Mouse (Mus musculus): ENCODE data around the gene Aoc2. TPM values are rescaled to one million over a fixed set of nuclear protein-coding genes. Genes with fewer than 3 reads are reported as not detected.
A peak's percentile ranks its signal among the peaks of the same experiment; 100 is the strongest.

Gene Aoc2
- polyA plus RNA-seq, 1 experiment from 2014 or later, result 2.1 TPM

DNA sequence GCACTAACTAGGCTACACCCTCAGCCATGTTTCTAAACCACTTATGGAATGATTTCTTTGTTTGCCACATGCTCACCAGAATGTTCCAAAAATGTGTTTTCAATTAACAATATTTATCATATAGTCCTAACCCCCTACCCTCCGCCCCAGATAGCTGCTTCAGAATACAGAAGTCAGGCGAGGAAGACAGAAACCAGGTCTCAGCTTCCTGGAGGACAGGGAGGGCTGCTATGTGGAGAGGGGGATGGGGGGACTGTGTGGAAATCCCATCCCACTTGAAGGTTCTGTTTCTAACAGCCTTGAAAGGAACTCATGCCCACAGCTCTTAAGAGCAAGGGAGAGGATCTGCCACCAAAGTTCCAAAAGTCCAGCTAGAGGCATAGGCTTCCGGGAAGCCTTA is 24.4 kb downstream of the Aoc2 start:
- no peak for DNase-seq (ENCODE audit: extremely low spot score, low spot score)
- H3K9me3 ChIP-seq, result peaks cover 5% of the 10 kb centered on the region; the same call in 1 of the 2 replicates
- peaks cover 13% of the 10 kb centered on the region; the same call in 1 of the 2 replicates for H3K4me1 ChIP-seq
- H3K4me3 ChIP-seq, result no peak overlapping the region
- no peaks in the 10 kb centered on the region for H3K36me3 ChIP-seq (replicated peaks)
- H3K27ac ChIP-seq, result no peak overlapping the region
- WGBS, result 90% methylated on average over 3 of the region's 3 CpGs
- H3K27me3 ChIP-seq (ENCODE audit: poor library complexity, severe bottlenecking), result no peaks in the 10 kb centered on the region

- Histone ChIP-seq H3K36me3 (replicated peaks) (no peaks in the 10 kb centered on the region), H3K9me3 (peaks cover 5% of the 10 kb centered on the region; the same call in 1 of the 2 replicates), H3K27ac (no peak overlapping the region), H3K4me1 (peaks cover 13% of the 10 kb centered on the region; the same call in 1 of the 2 replicates), H3K4me3 (no peak overlapping the region), H3K27me3 (ENCODE audit: poor library complexity, severe bottlenecking) (no peaks in the 10 kb centered on the region)
- no peak for DNase-seq (ENCODE audit: extremely low spot score, low spot score)
- 65% methylated on average over 11 of the region's 11 CpGs for WGBS
These were observed 26.3 kb downstream of the Aoc2 start for GRCm38 (mm10) chr11:101351100-101351720.

GRCm38 (mm10) chr11:101351721-101352111 is 26.9 kb downstream of the Aoc2 start:
- Histone ChIP-seq H3K36me3 (replicated peaks) (no peaks in the 10 kb centered on the region), H3K27ac (no peak overlapping the region), H3K4me1 (peaks cover 13% of the 10 kb centered on the region; the same call in 1 of the 2 replicates), H3K27me3 (ENCODE audit: poor library complexity, severe bottlenecking) (no peaks in the 10 kb centered on the region), H3K9me3 (peaks cover 5% of the 10 kb centered on the region; the same call in 1 of the 2 replicates), H3K4me3 (no peak overlapping the region)
- 79% methylated on average over 3 of the region's 3 CpGs for WGBS
- no peak for DNase-seq (ENCODE audit: extremely low spot score, low spot score)

GRCm38 (mm10) chr11:101353436-101353835 is 28.6 kb downstream of the Aoc2 start:
- Histone ChIP-seq H3K4me1 (peaks cover 13% of the 10 kb centered on the region; the same call in 1 of the 2 replicates), H3K9me3 (peaks cover 5% of the 10 kb centered on the region; the same call in 1 of the 2 replicates), H3K4me3 (no peak overlapping the region), H3K27me3 (ENCODE audit: poor library complexity, severe bottlenecking) (no peaks in the 10 kb centered on the region), H3K36me3 (replicated peaks) (no peaks in the 10 kb centered on the region), H3K27ac (no peak overlapping the region)
- DNase-seq (ENCODE audit: extremely low spot score, low spot score), result no peak
- 93% methylated on average over 12 of the region's 12 CpGs for WGBS

DNA sequence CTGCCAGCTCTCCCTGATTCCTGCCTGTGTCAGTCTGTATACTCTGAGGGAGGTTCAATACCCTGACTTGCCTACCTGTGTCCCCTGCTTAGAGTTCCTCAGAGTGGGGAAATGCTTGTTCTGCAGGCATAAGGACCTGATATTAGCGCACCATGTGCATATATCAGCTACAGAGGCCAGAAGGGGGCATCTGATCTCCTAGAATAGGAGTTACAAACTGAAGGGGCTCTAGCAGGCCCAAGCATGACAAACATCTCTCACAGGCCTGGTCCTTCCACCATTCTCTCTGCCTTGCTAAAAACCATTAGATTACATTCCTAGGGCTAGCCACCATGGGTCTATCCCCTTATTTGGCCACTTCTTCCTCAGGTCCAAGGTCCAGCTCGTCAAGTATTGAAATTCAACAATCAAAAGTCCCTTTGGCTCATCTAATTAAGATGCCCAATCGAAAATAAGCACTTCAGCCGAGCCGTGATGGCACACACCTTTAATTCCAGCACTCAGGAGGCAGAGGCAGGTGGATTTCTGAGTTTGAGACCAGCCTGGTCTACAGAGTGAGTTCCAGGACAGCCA is 29.7 kb downstream of the Aoc2 start:
- H3K9me3 ChIP-seq, result peaks cover 5% of the 10 kb centered on the region; the same call in 1 of the 2 replicates
- 89% methylated on average over 5 of the region's 5 CpGs for WGBS
- H3K27ac ChIP-seq, result no peak overlapping the region
- H3K27me3 ChIP-seq (ENCODE audit: poor library complexity, severe bottlenecking), result no peaks in the 10 kb centered on the region
- no peak for DNase-seq (ENCODE audit: extremely low spot score, low spot score)
- H3K36me3 ChIP-seq (replicated peaks), result no peaks in the 10 kb centered on the region
- H3K4me1 ChIP-seq, result peaks cover 11% of the 10 kb centered on the region; the same call in 1 of the 2 replicates
- H3K4me3 ChIP-seq, result no peak overlapping the region

GRCm38 (mm10) chr11:101355916-101356315 is 31.1 kb downstream of the Aoc2 start:
- DNase-seq (ENCODE audit: extremely low spot score, low spot score), result no peak
- Histone ChIP-seq H3K27me3 (ENCODE audit: poor library complexity, severe bottlenecking) (no peaks in the 10 kb centered on the region), H3K27ac (no peak overlapping the region), H3K9me3 (no peaks in the 10 kb centered on the region), H3K4me3 (no peak overlapping the region), H3K4me1 (peaks cover 14% of the 10 kb centered on the region; the same call in 1 of the 2 replicates), H3K36me3 (replicated peaks) (no peaks in the 10 kb centered on the region)
- 91% methylated on average over 2 of the region's 2 CpGs for WGBS

- no peak for DNase-seq (ENCODE audit: extremely low spot score, low spot score)
- H3K4me3 ChIP-seq, result no peak overlapping the region
- no peaks in the 10 kb centered on the region for H3K36me3 ChIP-seq (replicated peaks)
- no peak overlapping the region for H3K27ac ChIP-seq
- H3K27me3 ChIP-seq (ENCODE audit: poor library complexity, severe bottlenecking), result no peaks in the 10 kb centered on the region
- H3K4me1 ChIP-seq, result peaks cover 5% of the 10 kb centered on the region; the same call in 1 of the 2 replicates
- WGBS, result 87% methylated on average over 3 of the region's 3 CpGs
- no peaks in the 10 kb centered on the region for H3K9me3 ChIP-seq
These were observed 32.8 kb downstream of the Aoc2 start for GRCm38 (mm10) chr11:101357505-101358182.

GRCm38 (mm10) chr11:101359776-101360175 is 34.9 kb downstream of the Aoc2 start:
- Histone ChIP-seq H3K36me3 (replicated peaks) (no peaks in the 10 kb centered on the region), H3K27ac (0 out of 2 replicates have a peak overlapping the region, but pooled peaks have one; percentile 25), H3K27me3 (ENCODE audit: poor library complexity, severe bottlenecking) (no peaks in the 10 kb centered on the region), H3K4me3 (no peak overlapping the region), H3K4me1 (0 out of 2 replicates have a peak, but pooled peaks cover 3% of the 10 kb centered on the region), H3K9me3 (no peaks in the 10 kb centered on the region)
- no peak for DNase-seq (ENCODE audit: extremely low spot score, low spot score)
- 79% methylated on average over 9 of the region's 9 CpGs for WGBS

DNA sequence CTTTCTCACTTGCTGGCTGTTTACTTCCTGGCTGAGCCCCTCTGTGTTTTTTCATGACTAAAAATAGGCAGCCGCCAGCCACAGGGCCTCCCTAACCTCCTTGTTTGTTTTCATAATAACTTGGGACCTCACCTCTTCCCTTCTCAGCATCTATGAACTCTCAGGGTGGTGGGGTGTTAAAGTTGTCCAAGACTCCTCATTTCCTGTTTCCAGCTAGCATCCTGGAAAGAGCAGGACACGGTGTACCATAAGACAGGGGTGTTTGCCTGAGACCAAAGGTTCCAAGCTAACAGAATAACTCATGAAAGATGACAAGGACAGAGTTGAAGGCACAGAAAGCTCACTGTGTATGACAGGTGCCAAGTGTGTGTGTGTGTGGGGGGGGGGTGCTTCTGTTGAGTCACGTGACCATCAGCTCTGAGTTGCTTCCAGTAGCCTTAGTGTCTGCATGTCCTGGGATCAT is 35.8 kb downstream of the Aoc2 start:
- no peaks in the 10 kb centered on the region for H3K27me3 ChIP-seq (ENCODE audit: poor library complexity, severe bottlenecking)
- no peaks in the 10 kb centered on the region for H3K36me3 ChIP-seq (replicated peaks)
- H3K4me1 ChIP-seq, result 0 out of 2 replicates have a peak, but pooled peaks cover 3% of the 10 kb centered on the region
- H3K27ac ChIP-seq, result no peak overlapping the region
- DNase-seq (ENCODE audit: extremely low spot score, low spot score), result no peak
- WGBS, result 82% methylated on average over 3 of the region's 3 CpGs
- no peak overlapping the region for H3K4me3 ChIP-seq
- no peaks in the 10 kb centered on the region for H3K9me3 ChIP-seq

GRCm38 (mm10) chr11:101364531-101364931 is 39.7 kb downstream of the Aoc2 start:
- WGBS, result 80% methylated on average over 5 of the region's 5 CpGs
- DNase-seq (ENCODE audit: extremely low spot score, low spot score), result no peak
- H3K27ac ChIP-seq, result no peak overlapping the region
- H3K27me3 ChIP-seq (ENCODE audit: poor library complexity, severe bottlenecking), result no peaks in the 10 kb centered on the region
- H3K36me3 ChIP-seq (replicated peaks), result no peaks in the 10 kb centered on the region
- no peaks in the 10 kb centered on the region for H3K9me3 ChIP-seq
- no peak overlapping the region for H3K4me3 ChIP-seq
- 0 out of 2 replicates have a peak, but pooled peaks cover 3% of the 10 kb centered on the region for H3K4me1 ChIP-seq

GRCm38 (mm10) chr11:101367326-101367935 is 42.6 kb downstream of the Aoc2 start, which contains the start of gene G6pc:
TSS of gene G6pc (plus strand) at chr11:101367561.
- Histone ChIP-seq H3K36me3 (replicated peaks) (no peaks in the 10 kb centered on the region), H3K4me3 (no peak within 1 kb of the TSS), H3K9me3 (no peaks in the 10 kb centered on the region), H3K27ac (no peak within 1 kb of the TSS), H3K27me3 (ENCODE audit: poor library complexity, severe bottlenecking) (no peaks in the 10 kb centered on the region), H3K4me1 (no peaks in the 10 kb centered on the region)
- WGBS, result 87% methylated on average over 8 of the region's 8 CpGs
- DNase-seq (ENCODE audit: extremely low spot score, low spot score), result no peak

DNA sequence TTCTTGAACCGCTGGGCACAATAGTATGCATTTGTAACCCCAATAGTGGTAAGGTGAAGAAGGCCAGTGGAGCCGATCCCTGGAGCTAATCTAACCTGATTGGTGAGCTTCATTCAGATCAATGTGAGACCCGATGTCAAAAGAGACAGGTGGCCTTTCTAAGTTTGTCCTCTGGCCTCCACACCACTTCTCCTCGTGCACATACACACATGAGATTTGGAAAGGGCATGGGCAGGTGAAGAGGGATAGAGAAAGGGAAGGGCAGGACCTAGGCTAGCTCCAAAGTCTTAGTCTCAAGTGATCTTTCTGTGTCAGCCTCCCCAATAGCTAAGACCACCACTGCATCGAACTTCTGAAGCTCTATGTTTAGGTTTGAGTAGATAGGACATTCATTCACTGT is 45.3 kb downstream of the Aoc2 start:
- no peak overlapping the region for H3K27ac ChIP-seq
- WGBS, result 81% methylated on average over 5 of the region's 5 CpGs
- no peaks in the 10 kb centered on the region for H3K36me3 ChIP-seq (replicated peaks)
- H3K27me3 ChIP-seq (ENCODE audit: poor library complexity, severe bottlenecking), result no peaks in the 10 kb centered on the region
- DNase-seq (ENCODE audit: extremely low spot score, low spot score), result no peak
- no peaks in the 10 kb centered on the region for H3K9me3 ChIP-seq
- no peaks in the 10 kb centered on the region for H3K4me1 ChIP-seq
- H3K4me3 ChIP-seq, result no peak overlapping the region
